Mouse (Mus musculus) urinary bladder, postnatal 0 days (tissue): Measurements from ENCODE around the gene Olfr1126. TPM values are rescaled to one million over a fixed set of nuclear protein-coding genes. Genes with fewer than 3 reads are reported as not detected.

Experiments used
- polyA plus RNA-seq: library from polyadenylated mRNA; unstranded; fragments of >200 nt; fragmentation: Nextera tagmentation; extraction: Ambion mirVana; gene quantifications from 2 replicates; pipeline ENCODE4 v1.2.1, GENCODE M21; 2015

The Olfr1126 gene
- not detected in 2 replicates for polyA plus RNA-seq

GRCm38 (mm10) chr2:87453662-87454061 lies at the start of gene Olfr1126:
Gene Olfr1126 (plus strand): TSS chr2:87453962.

GRCm38 (mm10) chr2:87416335-87416734 lies 37.4 kb upstream of the Olfr1126 start, which contains the start of gene Olfr1123:
Gene Olfr1123 (plus strand): TSS chr2:87416635.

GRCm38 (mm10) chr2:87429975-87430374 lies 23.8 kb upstream of the Olfr1126 start, which contains the start of gene Olfr1124:
Gene Olfr1124 (plus strand): TSS chr2:87430275.

GRCm38 (mm10) chr2:87496993-87497392 lies 43.2 kb downstream of the Olfr1126 start, which contains the start of gene Pramel7:
Gene Pramel7 (minus strand): TSS chr2:87497093.

GRCm38 (mm10) chr2:87506265-87506664 lies 52.5 kb downstream of the Olfr1126 start, which contains the start of gene Pramel6:
Gene Pramel6 (plus strand): TSS chr2:87506565.

Other genes with a start within 250 kb of the Olfr1126 start
- gene Olfr1113, start 245.0 kb upstream of the Olfr1126 start, polyA plus RNA-seq = not detected in 2 replicates
- not detected in 2 replicates for gene Olfr1115, start 205.9 kb upstream of the Olfr1126 start, polyA plus RNA-seq
- gene Olfr1116, start 186.4 kb upstream of the Olfr1126 start, polyA plus RNA-seq = not detected in 2 replicates
- gene Olfr1118, start 146.4 kb upstream of the Olfr1126 start, polyA plus RNA-seq = not detected in 2 replicates
- not detected in 2 replicates for gene Olfr1120, start 99.1 kb upstream of the Olfr1126 start, polyA plus RNA-seq
- not detected in 2 replicates for gene Olfr1121, start 84.1 kb upstream of the Olfr1126 start, polyA plus RNA-seq
- gene Olfr1122, start 68.1 kb upstream of the Olfr1126 start, polyA plus RNA-seq = not detected in 2 replicates
- gene Olfr1123, start 37.3 kb upstream of the Olfr1126 start, polyA plus RNA-seq = not detected in 2 replicates
- 0.05 TPM in 1 of 2 replicates, not detected in the other for gene Olfr1124, start 23.7 kb upstream of the Olfr1126 start, polyA plus RNA-seq
- not detected in 2 replicates for gene Pramel7, start 43.1 kb downstream of the Olfr1126 start, polyA plus RNA-seq
- gene Pramel6, start 52.6 kb downstream of the Olfr1126 start, polyA plus RNA-seq = not detected in 2 replicates
- gene Olfr153, start 77.8 kb downstream of the Olfr1126 start, polyA plus RNA-seq = not detected in 2 replicates
- not detected in 2 replicates for gene Olfr1128, start 91.6 kb downstream of the Olfr1126 start, polyA plus RNA-seq
- not detected in 2 replicates for gene Olfr1129, start 119.9 kb downstream of the Olfr1126 start, polyA plus RNA-seq
- gene Olfr1130, start 152.2 kb downstream of the Olfr1126 start, polyA plus RNA-seq = not detected in 2 replicates
- not detected in 2 replicates for gene Olfr1131, start 173.1 kb downstream of the Olfr1126 start, polyA plus RNA-seq
- gene Olfr1132, start 183.6 kb downstream of the Olfr1126 start, polyA plus RNA-seq = not detected in 2 replicates
- not detected in 2 replicates for gene Olfr1133, start 193.4 kb downstream of the Olfr1126 start, polyA plus RNA-seq
- not detected in 2 replicates for gene Olfr1134, start 204.5 kb downstream of the Olfr1126 start, polyA plus RNA-seq
- not detected in 2 replicates for gene Olfr1135, start 219.7 kb downstream of the Olfr1126 start, polyA plus RNA-seq
- not detected in 2 replicates for gene Olfr1136, start 240.0 kb downstream of the Olfr1126 start, polyA plus RNA-seq